Mouse (Mus musculus) kidney, postnatal 14 days (tissue): Measurements from ENCODE around the gene Abcd1.
"Not testable (repeated sequence)": the region's sequence is repeated elsewhere in the genome, so short reads cannot be mapped to it uniquely, and the experiment has no call there.

Experiments
- DNase-seq: peaks from one replicate; pipeline ENCODE4 v3.0.0; 2022; ENCODE audit warnings: mixed read lengths

Gene Abcd1

GRCm38 (mm10) chrX:73716109-73716661 lies at the start of gene Abcd1, which contains the start of gene Bcap31:
Gene Abcd1, plus strand, starts transcription at chrX:73716597.
Gene Bcap31, minus strand, starts transcription at chrX:73716175.
- DNase-seq = peak; percentile 96

- peak; percentile 64 for DNase-seq
Measured at GRCm38 (mm10) chrX:73672031-73672431, 44.4 kb upstream of the Abcd1 start.

DNA sequence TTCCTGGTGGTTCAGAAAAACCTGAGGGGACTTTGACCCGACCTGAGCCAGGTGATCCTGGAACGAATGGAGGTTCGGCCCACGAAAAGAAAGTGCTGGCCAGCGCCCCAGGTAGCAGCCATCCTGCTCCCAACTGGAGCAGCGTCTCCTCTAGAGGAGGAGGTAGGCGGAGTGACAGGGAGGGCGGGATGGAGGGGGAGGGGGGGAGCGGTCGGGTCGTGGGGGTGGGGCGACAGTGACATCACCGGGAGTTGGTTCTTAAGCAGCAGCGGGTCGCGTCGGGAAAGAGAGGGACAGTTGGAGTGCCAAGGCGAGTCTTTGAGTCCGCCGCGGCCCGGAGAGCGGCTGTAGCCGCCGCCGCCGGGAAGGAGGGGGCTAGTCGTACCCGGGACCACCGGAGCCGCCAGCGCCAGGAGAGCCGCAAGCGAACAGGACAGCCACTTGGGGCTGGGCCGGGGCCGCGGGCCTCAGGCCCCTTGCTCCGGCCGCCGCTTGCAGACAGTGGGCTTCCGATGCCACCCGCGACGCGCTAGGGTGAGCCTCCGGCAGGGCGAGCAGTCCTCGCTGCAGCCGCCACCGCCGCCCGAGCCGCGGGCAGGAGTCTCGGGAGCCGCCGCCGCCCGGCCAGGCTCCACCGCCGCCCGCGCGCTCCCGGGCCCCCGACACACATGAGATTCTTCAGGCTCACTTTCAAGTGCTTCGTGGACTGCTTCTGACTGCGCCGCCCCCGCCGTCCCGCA lies 43.3 kb upstream of the Abcd1 start, which contains the start of gene Slc6a8:
Slc6a8 (plus strand) TSS at position 272 of the 740 bp plus-strand sequence.
- peak; percentile 86 for DNase-seq

DNA sequence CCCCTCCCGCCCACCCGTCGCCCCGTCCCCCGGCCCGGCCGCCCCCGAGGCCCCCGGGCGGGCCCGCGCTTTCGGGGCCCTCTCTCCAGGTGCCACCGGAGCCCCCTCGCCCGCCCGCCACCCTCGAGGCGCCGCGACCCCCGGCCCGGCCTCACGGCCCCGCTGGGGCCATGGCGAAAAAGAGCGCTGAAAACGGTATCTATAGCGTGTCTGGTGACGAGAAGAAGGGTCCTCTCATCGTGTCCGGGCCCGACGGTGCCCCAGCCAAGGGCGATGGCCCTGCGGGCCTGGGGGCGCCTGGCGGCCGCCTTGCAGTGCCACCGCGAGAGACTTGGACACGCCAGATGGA lies 42.8 kb upstream of the Abcd1 start:
- DNase-seq = no peak

DNA sequence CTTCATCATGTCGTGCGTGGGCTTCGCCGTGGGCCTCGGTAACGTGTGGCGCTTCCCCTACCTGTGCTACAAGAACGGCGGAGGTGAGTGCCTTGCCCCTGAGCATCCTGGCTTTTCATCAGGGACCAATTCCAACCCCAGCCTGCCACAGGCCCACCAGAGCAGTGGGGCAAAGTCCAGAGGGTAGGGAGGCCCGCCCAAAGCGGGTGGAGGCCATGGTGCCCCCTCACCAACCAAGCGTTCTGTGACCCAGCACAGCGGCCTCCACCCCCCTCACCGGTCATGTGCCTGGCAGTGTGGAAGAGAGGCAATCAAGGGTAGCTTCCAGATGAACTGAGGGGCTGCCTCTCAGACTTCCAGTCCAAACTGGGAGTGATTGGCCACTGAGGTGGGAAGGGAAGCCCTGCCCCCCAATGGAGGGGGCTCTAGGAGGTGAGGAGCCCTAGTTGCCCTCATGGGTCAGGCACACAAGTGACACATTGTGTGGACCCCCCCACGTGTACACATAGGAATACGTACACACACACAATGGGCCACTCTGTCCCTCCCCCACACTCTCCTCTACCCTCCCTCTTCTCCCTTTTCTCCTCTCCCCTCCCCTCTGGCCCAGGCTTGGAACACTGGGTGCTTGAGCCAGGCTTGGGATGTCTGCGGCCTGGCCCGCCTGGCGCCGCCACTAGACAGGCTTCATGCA lies 42.3 kb upstream of the Abcd1 start:
- peak; percentile 70 for DNase-seq

DNA sequence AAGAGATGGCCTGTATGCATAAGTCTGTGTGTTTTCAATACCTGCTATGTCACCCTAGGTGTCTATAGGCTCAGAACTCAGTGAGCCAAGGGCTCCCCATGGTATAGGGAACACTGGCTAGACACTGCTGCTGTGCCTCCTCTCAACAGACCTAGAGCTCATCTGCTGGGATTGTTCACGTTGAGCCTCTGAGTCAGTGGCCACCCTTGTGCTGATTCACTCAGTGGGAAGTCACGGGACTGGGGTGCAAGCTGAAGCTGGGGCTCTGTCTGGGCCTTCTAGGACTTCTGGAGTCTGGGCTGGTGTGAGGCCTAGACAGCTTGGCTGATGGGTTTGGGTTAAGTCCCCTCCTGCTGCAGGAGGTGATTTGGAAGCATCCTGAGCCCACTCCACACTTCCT lies 41.2 kb upstream of the Abcd1 start:
- no peak for DNase-seq

- no peak for DNase-seq
Measured at GRCm38 (mm10) chrX:73676668-73677067, 39.7 kb upstream of the Abcd1 start.

- DNase-seq = no peak
Measured at GRCm38 (mm10) chrX:73684156-73684555, 32.2 kb upstream of the Abcd1 start.

DNA sequence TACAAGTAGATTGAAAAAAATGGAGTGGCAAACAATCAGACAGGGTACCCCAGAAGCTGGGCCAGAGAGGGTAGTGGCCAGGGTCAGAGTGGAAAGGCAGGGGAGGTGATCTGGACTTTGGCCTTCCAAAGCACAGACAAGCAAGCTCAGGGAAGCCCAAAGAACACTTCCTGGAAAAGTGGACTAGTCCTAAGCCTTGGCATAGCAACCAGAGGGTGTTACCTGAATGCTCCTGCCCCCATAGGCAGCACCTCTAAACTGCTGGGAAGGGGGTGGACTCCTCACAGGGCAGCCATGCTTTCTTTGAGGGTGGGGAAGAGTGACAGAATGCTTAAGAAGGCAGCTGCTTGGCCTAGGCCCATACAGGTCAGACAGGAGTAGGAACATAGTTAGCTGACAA lies 31.4 kb upstream of the Abcd1 start:
- DNase-seq = peak; percentile 32

- DNase-seq = peak; percentile 65
Measured at GRCm38 (mm10) chrX:73685629-73686028, 30.8 kb upstream of the Abcd1 start.

GRCm38 (mm10) chrX:73690917-73691629 lies 25.3 kb upstream of the Abcd1 start:
- peak; percentile 63 for DNase-seq

GRCm38 (mm10) chrX:73700472-73700871 lies 15.9 kb upstream of the Abcd1 start:
- DNase-seq = no peak

DNA sequence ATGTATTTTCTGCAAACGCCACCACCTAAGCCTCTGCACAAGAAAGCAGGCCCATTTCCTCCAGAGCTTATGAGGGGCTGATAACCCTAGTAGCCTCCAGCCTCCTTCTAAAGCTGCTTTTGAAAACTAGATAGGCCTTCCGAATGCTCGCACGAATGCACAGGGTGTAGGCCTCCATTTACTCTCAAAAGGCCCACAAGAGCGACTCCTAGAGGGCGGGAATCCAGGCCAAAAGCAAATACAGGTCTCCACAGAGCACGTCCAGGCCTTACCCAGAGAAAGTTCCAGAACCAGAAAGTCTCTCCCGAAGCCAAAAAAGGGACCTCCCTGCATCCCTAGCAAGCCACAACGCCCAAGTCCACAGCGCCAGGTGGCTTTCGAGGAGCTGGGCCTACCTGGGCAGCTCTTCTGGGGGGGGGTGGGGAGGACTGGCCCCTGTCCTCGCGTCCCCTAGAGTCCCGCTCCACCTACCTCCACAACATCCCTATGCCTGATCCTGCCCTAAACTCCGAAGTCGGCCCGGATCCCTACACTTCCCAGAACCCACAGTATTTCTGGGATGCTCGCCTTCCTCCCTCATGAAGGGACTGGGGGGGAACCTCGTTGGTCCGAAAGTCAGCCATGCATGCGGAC lies 805 bp upstream of the Abcd1 start:
- peak; percentile 48 for DNase-seq

DNA sequence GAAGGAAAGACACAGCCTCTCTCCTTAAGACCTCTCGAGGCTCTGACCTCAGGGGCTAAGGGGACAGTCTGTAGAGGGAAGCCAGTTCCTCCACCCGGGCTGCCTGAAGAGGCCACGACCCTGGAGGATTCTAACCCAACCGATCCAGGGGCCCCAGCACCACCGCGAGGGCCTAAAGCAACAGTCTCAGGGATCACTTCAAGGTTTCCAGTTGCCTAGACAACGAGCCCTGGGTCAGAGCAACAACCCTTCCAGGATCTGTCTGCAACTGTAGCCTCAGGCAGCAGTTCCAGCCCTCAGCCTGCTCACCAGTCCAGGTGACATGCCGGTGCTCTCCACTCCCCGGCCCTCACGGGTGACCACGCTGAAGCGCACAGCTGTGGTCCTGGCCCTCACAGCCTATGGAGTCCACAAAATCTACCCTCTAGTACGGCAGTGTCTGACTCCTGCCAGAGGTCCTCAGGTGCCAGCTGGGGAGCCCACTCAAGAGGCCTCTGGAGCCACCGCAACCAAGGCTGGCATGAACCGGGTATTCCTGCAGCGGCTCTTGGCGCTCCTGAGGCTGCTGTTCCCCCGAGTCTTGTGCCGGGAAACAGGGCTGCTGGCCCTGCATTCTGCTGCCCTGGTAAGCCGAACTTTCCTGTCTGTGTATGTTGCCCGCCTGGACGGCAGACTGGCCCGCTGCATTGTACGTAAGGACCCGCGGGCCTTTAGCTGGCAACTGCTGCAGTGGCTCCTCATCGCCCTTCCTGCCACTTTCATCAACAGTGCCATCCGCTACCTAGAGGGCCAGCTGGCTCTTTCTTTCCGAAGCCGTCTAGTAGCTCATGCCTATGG lies 530 bp downstream of the Abcd1 start:
- DNase-seq = peak; percentile 2

- peak; percentile 5 for DNase-seq
Measured at GRCm38 (mm10) chrX:73717667-73718066, 1.3 kb downstream of the Abcd1 start.

- no peak for DNase-seq
Measured at GRCm38 (mm10) chrX:73718271-73718670, 1.9 kb downstream of the Abcd1 start.

DNA sequence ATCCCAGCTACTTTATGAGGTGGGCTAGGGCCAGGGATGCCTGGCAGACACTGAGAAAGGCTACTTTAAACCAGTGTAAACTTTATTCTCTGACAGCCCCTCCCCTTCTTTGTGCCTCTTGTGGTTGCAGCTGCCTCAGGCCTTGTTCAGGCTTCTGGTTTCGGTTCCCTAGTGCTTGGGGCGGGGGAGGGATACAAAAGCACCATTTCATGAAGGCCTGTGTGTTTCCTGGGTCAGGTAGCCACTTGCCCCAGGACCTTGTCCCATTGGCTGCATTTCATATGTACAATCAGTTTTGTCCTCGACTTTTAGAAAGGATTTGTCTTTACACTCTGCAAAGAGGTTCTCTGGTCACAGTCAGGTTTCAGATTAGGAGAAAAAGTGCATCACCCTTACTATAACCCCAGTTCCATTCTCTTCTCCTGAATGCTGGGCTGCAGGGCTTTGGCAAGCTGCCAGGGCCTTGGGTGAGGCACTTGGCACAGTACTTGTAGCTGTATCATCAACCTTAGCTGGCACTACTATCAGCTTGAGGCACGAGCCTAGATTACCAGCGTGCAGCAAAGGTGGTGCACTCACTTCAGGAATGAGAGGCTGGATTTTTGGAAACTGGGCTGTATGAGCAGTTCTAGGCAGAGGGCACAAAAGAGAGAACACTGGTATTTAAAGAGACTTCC lies 2.4 kb downstream of the Abcd1 start:
- peak; percentile 43 for DNase-seq

DNA sequence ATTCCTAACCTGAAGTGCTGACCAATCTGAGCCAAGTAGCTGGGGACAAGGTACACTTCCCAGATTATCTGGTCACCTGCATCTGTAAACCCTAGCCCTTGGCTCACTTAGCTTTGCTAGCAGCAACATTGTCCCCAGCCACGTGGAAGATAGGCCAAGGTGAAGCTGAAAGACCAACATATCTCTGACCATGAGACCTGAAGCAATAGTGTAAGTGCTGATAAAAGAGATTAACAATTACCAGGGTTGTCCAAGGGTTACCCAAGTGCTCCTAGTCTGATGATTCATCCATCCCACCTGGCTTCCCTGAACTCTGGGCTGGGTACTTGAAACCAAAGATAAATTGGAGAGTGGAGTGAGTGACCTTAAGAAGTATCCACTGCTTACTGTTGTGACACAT lies 14.5 kb downstream of the Abcd1 start:
- no peak for DNase-seq

GRCm38 (mm10) chrX:73738155-73738554 lies 21.8 kb downstream of the Abcd1 start:
- DNase-seq = no peak

- DNase-seq = no peak
Measured at GRCm38 (mm10) chrX:73739151-73739550, 22.8 kb downstream of the Abcd1 start.

DNA sequence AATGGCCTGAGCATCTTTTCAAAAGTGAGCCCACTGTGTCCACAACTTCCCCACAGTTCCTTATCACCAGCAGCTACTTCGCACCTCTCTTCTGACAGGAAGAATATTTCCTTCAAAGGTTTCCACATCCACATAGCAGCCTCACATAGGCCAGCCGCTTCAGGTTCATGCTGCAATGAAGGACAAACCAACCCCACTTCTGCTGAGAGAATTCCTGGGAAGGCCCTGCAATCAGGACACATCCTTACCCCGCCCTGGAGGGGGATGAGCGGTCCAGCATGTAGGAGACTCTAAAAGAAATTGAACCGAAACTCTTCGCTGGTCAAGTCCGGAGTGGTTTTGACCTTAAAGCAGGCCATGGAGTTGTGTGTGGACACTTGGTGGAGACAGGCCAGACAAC lies 23.4 kb downstream of the Abcd1 start:
- DNase-seq = not testable (repeated sequence)
